Mouse (Mus musculus): ENCODE data around the gene Abcc8.

DNA sequence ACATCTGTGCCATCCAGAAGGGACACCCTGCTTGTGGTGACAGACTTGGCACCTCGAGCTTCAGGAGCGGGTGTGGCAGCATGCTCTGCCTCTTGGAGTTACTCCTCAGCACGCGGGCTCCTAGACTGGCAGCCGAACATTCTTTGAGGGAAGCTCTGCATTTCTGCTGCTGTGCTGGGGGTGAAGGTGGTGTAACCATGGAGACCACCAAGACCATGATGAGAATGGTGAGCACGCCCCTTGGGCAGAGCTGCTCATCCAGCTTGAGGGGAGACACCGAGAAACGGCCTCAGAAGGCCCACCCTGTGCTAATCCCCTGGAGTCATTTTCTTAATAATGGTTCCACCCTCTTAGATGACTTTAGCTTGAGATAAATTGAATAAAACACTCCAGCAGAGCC, 87.0 kb downstream of the Abcc8 start:
- TF ChIP-seq CTCF (IDR thresholded peaks at IDR 0.05; ENCODE audit: low read depth) (no peak), EP300 (IDR thresholded peaks at IDR 0.05; ENCODE audit: low read depth) (no peak)
